Mouse (Mus musculus) left cerebral cortex, postnatal 4 days (tissue): Measurements from ENCODE around the gene Plce1. TPM values are rescaled to one million over a fixed set of nuclear protein-coding genes. Genes with fewer than 3 reads are reported as not detected.
A peak's percentile ranks its signal among the peaks of the same experiment; 100 is the strongest.

ENCODE experiments used
- DNase-seq: peaks from one replicate; pipeline ENCODE4 v3.0.0-alpha.2; 2022
- intact Hi-C: fragments of 180-260 bp; cut with DNase I; formaldehyde crosslinking; loops from one replicate; pipeline ENCODE4 v1.15.1; 2025
- total RNA-seq, 2 experiments: library from RNA; stranded (reverse); gene quantifications; 2 replicates each; pipeline ENCODE4 v1.2.3; 2021

The Plce1 gene
- total RNA-seq, 2 experiments from 2014 or later, result 9.0 to 9.1 TPM

GRCm38 (mm10) chr19:38787756-38788155 lies 306.8 kb downstream of the Plce1 start:
- no peak for DNase-seq
- intact Hi-C loops, result no loop called here

DNA sequence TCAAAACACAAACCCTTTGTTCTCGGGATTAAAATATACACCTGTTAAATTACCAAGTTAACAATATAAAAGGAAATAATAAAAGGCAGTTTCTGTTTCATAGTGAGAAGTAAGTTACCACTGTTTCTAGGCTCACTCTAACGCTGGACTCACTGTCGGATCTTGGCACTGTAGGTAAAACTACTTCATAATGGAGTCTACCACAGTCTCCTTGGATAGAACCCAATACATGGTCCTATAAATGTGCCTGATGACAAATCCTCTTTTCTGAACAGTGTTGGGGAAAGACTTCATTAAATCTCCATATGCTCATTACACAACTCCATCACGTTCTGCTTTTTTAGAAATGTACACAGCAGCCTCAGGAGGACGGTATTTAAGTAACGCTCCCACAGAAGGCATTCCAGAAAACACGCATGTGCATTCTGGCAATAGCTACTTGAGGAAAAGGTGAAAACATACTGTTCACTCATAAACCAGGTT lies 312.7 kb downstream of the Plce1 start:
- no peak for DNase-seq
- intact Hi-C loops, result no loop called here

- DNase-seq, result no peak
- intact Hi-C loops, result no loop called here
Observed at GRCm38 (mm10) chr19:38796546-38796945, 315.6 kb downstream of the Plce1 start.

GRCm38 (mm10) chr19:38798291-38798690 lies 317.4 kb downstream of the Plce1 start:
- intact Hi-C loops, result no loop called here
- DNase-seq, result no peak

DNA sequence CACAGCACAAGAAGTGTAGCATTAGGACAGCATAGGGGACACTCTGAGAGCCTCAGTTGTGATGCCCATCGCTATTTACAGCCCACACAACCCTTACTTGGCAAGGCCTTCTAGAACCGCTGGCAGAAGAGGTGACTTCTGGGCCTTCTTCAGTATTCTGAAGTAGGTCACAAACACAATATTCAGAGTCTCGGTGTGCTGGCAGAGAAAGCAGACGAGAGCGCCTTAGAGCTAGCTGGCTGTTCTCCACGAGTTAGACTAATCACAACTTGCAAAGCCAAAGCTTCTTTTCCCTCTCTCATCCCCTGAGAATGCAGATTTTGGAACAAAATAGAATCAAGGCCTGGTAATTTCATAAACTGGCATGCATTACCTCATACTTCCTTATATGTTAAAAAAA lies 317.9 kb downstream of the Plce1 start:
- no peak for DNase-seq
- intact Hi-C loops, result no loop called here

- DNase-seq, result no peak
- intact Hi-C loops, result no loop called here
Observed at GRCm38 (mm10) chr19:38818191-38818590, 337.3 kb downstream of the Plce1 start.

- DNase-seq, result peak; percentile 96
- intact Hi-C loops, result no loop called here
Observed at GRCm38 (mm10) chr19:38818766-38819426, 338.0 kb downstream of the Plce1 start, which contains the start of gene Noc3l. Noc3l (minus strand) TSS chr19:38819237.

GRCm38 (mm10) chr19:38819427-38819802 lies 338.5 kb downstream of the Plce1 start:
- intact Hi-C loops, result no loop called here

GRCm38 (mm10) chr19:38820186-38820804 lies 339.4 kb downstream of the Plce1 start:
- DNase-seq, result no peak
- intact Hi-C loops, result no loop called here

More at GRCm38 (mm10) chr19:38819427-38819802, 338.5 kb downstream of the Plce1 start:
- DNase-seq, result no peak

DNA sequence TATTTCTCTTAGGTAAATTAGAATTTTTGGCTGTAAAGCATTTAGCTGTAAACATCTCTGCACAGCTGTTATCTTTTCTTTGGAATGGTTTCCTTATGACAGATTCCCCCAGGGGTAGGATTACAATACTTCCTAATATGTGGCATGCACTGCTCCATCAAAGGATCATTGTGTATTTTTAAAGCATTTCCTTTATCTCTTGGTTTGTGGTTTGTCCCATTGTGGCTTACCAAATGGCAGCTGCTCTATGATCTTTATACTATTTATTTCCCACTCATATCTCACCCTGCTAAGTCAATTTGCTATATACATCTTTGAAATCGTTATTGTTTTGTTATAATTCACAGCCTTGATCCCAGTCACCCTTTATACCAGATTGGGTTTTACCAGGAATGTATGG lies 352.3 kb downstream of the Plce1 start:
- no peak for DNase-seq
- intact Hi-C loops, result no loop called here

Other genes with a start within 250 kb of the Plce1 start
- 10 to 100 TPM; 51.8 to 59.0 TPM for gene Lgi1, start 216.6 kb upstream of the Plce1 start, total RNA-seq
- 1 to 10 TPM; 2.2 to 2.3 TPM for gene Slc35g1, start 85.1 kb upstream of the Plce1 start, total RNA-seq